Comparison of ENCODE assay signal across 16 mouse cellular contexts in genomic region chr13:104072351-104072750, GRCm38 (mm10). TPM values are rescaled to one million over a fixed set of nuclear protein-coding genes. Genes with fewer than 3 reads are reported as not detected.
DNase-seq lines count a peak whose midpoint lies in the region.
"Had no signal": no experiment of that assay in that cellular context is flagged by ENCODE, and none has a peak within 500 bp of the region (broad histone marks: within the 10 kb centered on the region; RNA-seq: fewer than 3 reads in every experiment).

No protein-coding gene starts in this region.

- peak; percentile 16 to 51 for DNase-seq in left cerebral cortex, adult 18-20 months (ENCODE audit: low spot score in 2 of 2)
- DNase-seq in left cerebral cortex, postnatal 4 days = no peak
- peak; percentile 59 for DNase-seq in right cerebral cortex, adult 18-20 months
- no peak for DNase-seq in right cerebral cortex, postnatal 10 days (ENCODE audit: low spot score in 2 of 2)
- DNase-seq in left cerebral cortex, postnatal 14 days (ENCODE audit: low spot score in 2 of 2) = peak; percentile 27 to 61
- DNase-seq in thymus, postnatal 36 days = no peak
- DNase-seq: adrenal gland, adult 2 months; adrenal gland, postnatal 14 days; cerebellum, adult 11-12 months; cerebellum, adult 8-10 months; cerebellum, postnatal 10 days; cerebellum, postnatal 36 days; embryo, embryonic 11 days; gastrocnemius, postnatal 10 days; heart, postnatal 36 days had no signal

- intact Hi-C loops in left cerebral cortex, postnatal 4 days (cut with DNase I) = no loop called here
- intact Hi-C loops in left cerebral cortex, postnatal 14 days (cut with DNase I) = no loop called here

RNA-seq across cellular contexts. Expression of gene Nln, which starts 37.1 kb away (rescaled TPM):
- 10 to 100 TPM; 23.9 to 26.5 TPM for total RNA-seq in left cerebral cortex, adult 18-20 months (2021)
- 10 to 100 TPM; 77.8 to 81.4 TPM for total RNA-seq in left cerebral cortex, postnatal 4 days (2021)
- total RNA-seq in left cerebral cortex, postnatal 14 days (2021) = 10 to 100 TPM; 31.2 to 31.6 TPM

RNA-seq across cellular contexts. Expression of gene Sgtb, which starts 37.2 kb away (rescaled TPM):
- total RNA-seq in left cerebral cortex, adult 18-20 months (2021) = 100 to 1,000 TPM; 144 to 147 TPM
- total RNA-seq in left cerebral cortex, postnatal 4 days (2021) = 10 to 100 TPM; 35.2 to 38.1 TPM
- 100 to 1,000 TPM; 101 to 102 TPM for total RNA-seq in left cerebral cortex, postnatal 14 days (2021)
- total RNA-seq: MEL had no signal

Comparison
In these comparisons a context has a peak if more than half of its experiments do, and no peak if none do; other contexts are left out.
1. DNase-seq: peak in left cerebral cortex, adult 18-20 months (2 of 2), right cerebral cortex, adult 18-20 months (single experiment) and left cerebral cortex, postnatal 14 days (2 of 2); none in left cerebral cortex, postnatal 4 days (single experiment), right cerebral cortex, postnatal 10 days (0 of 2) and thymus, postnatal 36 days (0 of 2).